Mouse (Mus musculus) urinary bladder, postnatal 36 days (tissue): ENCODE data around the gene E130114P18Rik.
A peak's percentile ranks its signal among the peaks of the same experiment; 100 is the strongest.

Source experiments
- DNase-seq, 2 experiments: peaks; one replicate each; pipeline ENCODE4 v3.0.0; 2022; ENCODE audit warnings: low spot score in 2 of 2, mixed read lengths in 1 of 2

Gene E130114P18Rik

GRCm38 (mm10) chr4:97776388-97777080 is 1.3 kb downstream of the E130114P18Rik start:
- no peak for DNase-seq

- no peak for DNase-seq
Observed at GRCm38 (mm10) chr4:97775494-97776265, 2.2 kb downstream of the E130114P18Rik start.

- DNase-seq = peak; percentile 52 to 83
Observed at GRCm38 (mm10) chr4:97775059-97775458, 2.8 kb downstream of the E130114P18Rik start.

DNA sequence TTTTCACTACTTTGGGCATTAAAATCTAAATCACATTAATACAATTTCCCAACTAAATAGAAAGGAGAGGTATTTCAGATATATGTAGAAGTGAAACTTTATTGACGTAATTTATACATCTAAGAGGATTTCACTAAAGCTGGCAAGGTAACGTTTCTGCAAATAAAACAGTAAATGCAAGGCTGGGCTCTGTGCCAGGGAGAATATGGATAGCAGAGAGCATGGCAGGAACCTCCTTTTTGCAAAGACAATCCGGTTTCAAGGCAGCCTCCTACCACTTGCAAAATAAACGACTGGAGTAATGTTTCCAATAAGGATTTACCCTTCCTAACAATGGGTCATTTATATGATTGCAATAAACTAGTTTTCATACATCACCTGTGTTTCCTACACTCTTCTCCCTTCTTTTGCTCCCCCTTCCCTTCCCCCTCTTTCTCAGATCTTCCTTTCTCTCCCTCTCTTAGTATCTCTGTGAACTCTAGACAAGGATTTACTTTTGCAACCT is 3.4 kb downstream of the E130114P18Rik start:
- DNase-seq = no peak

DNA sequence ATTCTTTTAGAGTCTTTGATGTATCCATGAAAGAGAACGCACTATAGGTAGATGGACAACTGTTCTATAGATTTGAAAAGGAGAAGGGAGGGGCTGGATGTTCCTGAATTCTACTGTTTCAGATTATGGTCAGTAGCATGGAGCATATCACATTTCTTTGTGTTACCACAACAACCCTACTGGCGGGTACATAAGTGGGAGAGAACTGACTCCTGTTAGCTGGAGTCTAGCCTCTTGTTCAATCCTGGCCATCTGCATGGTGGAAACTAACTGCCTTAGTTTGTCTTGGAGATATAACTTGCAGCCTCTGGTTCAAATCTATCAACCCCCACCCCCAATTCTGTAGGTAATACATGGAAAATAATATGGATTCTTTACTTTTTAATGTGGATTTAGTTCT is 4.1 kb downstream of the E130114P18Rik start:
- DNase-seq = no peak

DNA sequence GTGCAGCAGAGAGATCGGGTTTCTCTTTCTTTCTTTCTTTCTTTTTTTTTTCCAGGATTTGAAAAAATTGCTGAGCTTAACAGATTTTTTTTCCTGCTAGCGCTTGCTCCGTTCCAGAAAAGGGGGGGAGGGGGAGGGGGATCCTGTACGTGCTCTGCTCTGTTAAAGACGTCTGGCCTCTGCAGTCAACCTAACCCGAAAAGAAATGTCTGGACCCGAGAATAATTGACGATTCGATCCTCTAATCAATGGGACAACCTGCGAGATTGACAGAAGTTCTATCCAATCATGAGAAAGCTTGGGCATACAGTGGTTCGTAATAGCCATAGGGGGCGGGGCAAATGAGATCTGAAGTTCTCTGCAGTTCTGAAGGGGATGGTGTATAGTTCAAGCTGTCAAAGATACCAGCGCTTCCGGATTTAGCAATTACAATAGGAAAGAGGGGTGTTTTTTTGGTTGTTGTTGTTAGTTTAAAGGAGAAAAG is 4.7 kb downstream of the E130114P18Rik start:
- DNase-seq = peak; percentile 89 to 92

- no peak for DNase-seq
Observed at GRCm38 (mm10) chr4:97772641-97773040, 5.2 kb downstream of the E130114P18Rik start, which contains the start of gene Nfia. TSS of gene Nfia (plus strand) at chr4:97772734.

- peak; percentile 96 to 99 for DNase-seq
Observed at GRCm38 (mm10) chr4:97772084-97772484, 5.8 kb downstream of the E130114P18Rik start.

GRCm38 (mm10) chr4:97771426-97771825 is 6.5 kb downstream of the E130114P18Rik start:
- DNase-seq = no peak

GRCm38 (mm10) chr4:97769861-97770260 is 8.0 kb downstream of the E130114P18Rik start:
- no peak for DNase-seq

DNA sequence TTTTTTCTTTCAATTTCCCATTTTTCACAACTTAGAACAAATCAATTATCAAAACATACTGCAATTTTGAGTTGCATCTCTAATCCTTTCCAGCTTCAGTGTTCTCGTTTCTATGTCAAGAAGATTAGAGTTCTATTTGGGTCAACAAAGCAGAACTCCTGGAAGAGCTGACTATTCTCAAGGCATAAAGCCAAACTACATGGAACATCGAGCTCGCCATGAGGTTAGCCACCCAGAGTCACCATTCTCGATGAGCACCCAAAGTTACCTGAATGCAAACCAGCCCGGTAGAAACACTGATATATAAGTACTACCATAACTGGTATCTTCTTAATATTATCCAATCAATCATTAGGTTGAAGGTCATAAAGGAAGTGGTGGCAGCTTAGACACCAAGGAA is 10.4 kb downstream of the E130114P18Rik start:
- DNase-seq = no peak

DNA sequence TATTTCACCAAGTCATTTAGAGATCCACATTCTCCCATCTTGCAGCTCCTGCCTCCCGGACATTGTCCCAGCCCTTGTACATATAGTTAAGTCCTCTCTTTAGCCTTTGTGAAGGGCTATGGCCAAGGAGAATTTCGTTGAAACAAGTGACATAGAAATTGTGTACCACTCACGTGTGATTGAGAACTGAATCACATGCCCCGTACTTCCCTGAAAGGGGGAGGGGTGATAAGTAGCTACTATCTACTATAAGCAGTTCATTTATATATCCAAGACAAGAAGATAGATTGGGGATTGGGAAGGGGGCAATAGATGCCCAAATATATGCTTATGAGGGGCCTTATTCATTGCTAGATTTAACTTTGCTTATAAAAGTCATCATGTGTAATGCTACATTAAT is 10.9 kb downstream of the E130114P18Rik start:
- no peak for DNase-seq

GRCm38 (mm10) chr4:97766100-97766499 is 11.8 kb downstream of the E130114P18Rik start:
- DNase-seq = no peak

GRCm38 (mm10) chr4:97765341-97766020 is 12.4 kb downstream of the E130114P18Rik start:
- no peak for DNase-seq

GRCm38 (mm10) chr4:97764616-97765015 is 13.3 kb downstream of the E130114P18Rik start:
- DNase-seq = no peak

DNA sequence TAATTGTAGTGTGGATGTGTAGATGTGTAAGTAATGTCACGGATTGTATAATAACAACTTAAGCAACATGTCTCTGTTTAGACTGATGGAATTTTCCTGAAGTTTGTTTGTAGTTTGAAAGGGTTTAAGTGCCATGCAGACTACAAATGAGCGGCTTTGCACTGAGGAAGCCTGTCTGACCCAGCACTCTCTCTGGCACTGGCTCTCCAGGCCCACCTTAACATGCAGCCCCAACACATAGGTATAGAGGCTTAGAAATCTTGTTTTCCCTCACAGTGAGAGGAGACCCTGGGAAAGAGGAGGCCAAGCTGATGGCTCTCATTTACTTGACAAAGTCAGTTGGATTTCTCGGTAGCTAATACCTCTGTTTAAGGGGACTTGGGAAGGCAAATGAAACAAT is 19.2 kb downstream of the E130114P18Rik start:
- no peak for DNase-seq

- no peak for DNase-seq
Observed at GRCm38 (mm10) chr4:97757978-97758461, 19.9 kb downstream of the E130114P18Rik start.

- peak; percentile 72 to 73 for DNase-seq
Observed at GRCm38 (mm10) chr4:97757207-97757977, 20.5 kb downstream of the E130114P18Rik start.

- peak in 1 of 2 experiments; percentile 66 for DNase-seq
Observed at GRCm38 (mm10) chr4:97754241-97754640, 23.6 kb downstream of the E130114P18Rik start.

- DNase-seq = no peak
Observed at GRCm38 (mm10) chr4:97753521-97753920, 24.4 kb downstream of the E130114P18Rik start.
